Mouse (Mus musculus): ENCODE measurements around the gene Bcr. TPM values are rescaled to one million over a fixed set of nuclear protein-coding genes. Genes with fewer than 3 reads are reported as not detected.
A peak's percentile ranks its signal among the peaks of the same experiment; 100 is the strongest.

The Bcr gene
- polyA plus RNA-seq (2014; fragmentation: Nextera tagmentation; extraction: Ambion mirVana): 11.7 and 13.4 TPM in 2 replicates

DNA sequence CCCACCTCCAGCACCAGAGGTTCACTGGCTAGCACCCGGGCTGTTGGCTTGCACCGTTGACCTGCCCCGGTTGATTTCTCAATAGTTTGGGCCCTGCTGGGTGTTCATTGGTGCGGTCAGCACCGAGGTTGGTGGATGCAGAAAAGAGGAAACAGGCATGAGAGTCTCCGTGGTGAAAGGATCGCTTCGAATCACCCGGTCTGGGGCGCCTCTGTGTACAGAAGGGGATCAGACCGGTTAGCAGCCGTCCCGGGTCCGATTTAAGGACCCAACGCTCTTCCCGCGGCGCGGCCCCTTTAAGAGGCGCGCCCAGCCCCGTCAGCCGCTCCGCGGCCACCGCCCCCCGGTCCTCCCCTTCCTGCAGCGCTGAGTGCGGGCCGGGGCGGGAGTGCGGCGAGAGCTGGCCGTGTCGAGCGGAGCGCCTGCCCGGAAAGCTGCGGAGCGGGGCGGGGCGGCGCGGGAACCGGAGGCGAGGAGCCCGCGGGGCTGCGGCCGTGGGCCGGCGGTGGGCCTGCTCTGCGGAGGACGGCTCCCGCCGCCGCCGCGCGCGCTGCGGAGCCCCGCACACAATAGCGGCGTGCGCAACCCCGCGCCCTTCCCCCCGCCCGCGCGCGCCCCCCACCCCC is at the start of gene Bcr:
Gene Bcr (plus strand): TSS at position 376 of the 626 bp plus-strand sequence.
- peaks cover 23% of the 10 kb centered on the region for H3K4me1 ChIP-seq (replicated peaks; ENCODE audit: control insufficient read depth, insufficient read depth, low read length)
- H3K36me3 ChIP-seq (ENCODE audit: control insufficient read depth, insufficient read depth, low read length): no peaks in the 10 kb centered on the region; the same call in 1 of the 2 replicates
- peak within 1 kb of the TSS; percentile 92 for H3K4me3 ChIP-seq (ENCODE audit: low read depth, low read length)
- H3K27me3 ChIP-seq (ENCODE audit: control insufficient read depth, insufficient read depth, low read length): no peaks in the 10 kb centered on the region
- ATAC-seq (replicated peaks; ENCODE audit: low FRiP score) (peak; percentile 86), DNase-seq (ENCODE audit: low spot score) (peak; percentile 90)
- H3K9ac ChIP-seq (ENCODE audit: low read length): peak within 1 kb of the TSS; percentile 82
- H3K9me3 ChIP-seq (ENCODE audit: control insufficient read depth, low read length): no peaks in the 10 kb centered on the region
- H3K4me2 ChIP-seq (ENCODE audit: low read depth, low read length, severe bottlenecking): peak within 1 kb of the TSS; percentile 81
- WGBS: under 1% methylated on average over 69 of the region's 73 CpGs
- no peak within 1 kb of the TSS for H3K27ac ChIP-seq (ENCODE audit: low read depth, low read length)

DNA sequence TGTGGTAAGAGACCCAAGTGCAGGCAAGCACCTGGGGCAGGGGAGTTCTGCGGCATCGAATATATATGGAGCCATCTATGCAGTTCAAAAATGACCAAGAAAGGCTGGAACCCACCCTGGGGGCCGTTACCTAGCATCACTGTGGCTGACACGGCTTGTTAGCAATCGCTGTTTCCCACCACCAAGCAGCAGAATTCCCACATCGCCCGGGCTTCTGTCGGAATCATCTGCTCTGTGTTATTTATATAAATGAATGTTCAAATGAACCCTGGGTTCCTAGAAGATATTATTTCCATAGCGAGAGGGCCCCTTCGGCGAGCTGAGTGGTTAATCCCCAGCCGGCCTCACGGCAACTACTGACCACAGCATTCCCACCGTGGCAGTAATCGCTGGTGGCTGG is 49.7 kb upstream of the Bcr start:
- no peaks in the 10 kb centered on the region for H3K36me3 ChIP-seq (ENCODE audit: control insufficient read depth, insufficient read depth, low read length)
- no peaks in the 10 kb centered on the region for H3K27me3 ChIP-seq (ENCODE audit: control insufficient read depth, insufficient read depth, low read length)
- H3K4me3 ChIP-seq (ENCODE audit: low read depth, low read length): no peak overlapping the region
- H3K4me1 ChIP-seq (replicated peaks; ENCODE audit: control insufficient read depth, insufficient read depth, low read length): no peaks in the 10 kb centered on the region
- H3K4me2 ChIP-seq (ENCODE audit: low read depth, low read length, severe bottlenecking): no peak overlapping the region
- 91% methylated on average over 15 of the region's 15 CpGs for WGBS
- no peaks in the 10 kb centered on the region for H3K9me3 ChIP-seq (ENCODE audit: control insufficient read depth, low read length)
- H3K27ac ChIP-seq (ENCODE audit: low read depth, low read length): no peak overlapping the region
- DNase-seq (ENCODE audit: low spot score): no peak
- no peak overlapping the region for H3K9ac ChIP-seq (ENCODE audit: low read length)
- ATAC-seq (replicated peaks; ENCODE audit: low FRiP score): no peak

DNA sequence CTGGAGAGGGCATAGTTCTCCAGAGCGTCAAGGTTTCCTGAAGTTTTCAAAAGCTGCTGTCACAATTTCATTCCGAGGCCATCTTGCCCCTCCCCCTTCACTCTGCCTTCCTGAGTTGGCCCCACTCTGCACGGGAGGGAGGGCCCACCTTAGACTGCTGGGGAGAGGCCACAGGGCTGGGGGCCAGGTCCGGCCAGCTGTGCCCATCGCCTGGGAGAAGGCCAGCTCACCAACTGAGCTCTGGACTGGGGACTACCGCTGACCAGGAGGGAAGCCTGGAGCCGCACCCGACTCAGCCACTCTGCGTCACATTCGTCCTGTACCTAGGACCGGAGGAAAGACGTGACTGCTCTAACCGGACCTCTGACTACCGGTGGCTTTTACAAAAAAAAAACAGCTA is 44.9 kb upstream of the Bcr start:
- Histone ChIP-seq H3K9me3 (ENCODE audit: control insufficient read depth, low read length) (no peaks in the 10 kb centered on the region), H3K27ac (ENCODE audit: low read depth, low read length) (no peak overlapping the region), H3K4me2 (ENCODE audit: low read depth, low read length, severe bottlenecking) (no peak overlapping the region), H3K36me3 (ENCODE audit: control insufficient read depth, insufficient read depth, low read length) (no peaks in the 10 kb centered on the region), H3K4me3 (ENCODE audit: low read depth, low read length) (no peak overlapping the region), H3K27me3 (ENCODE audit: control insufficient read depth, insufficient read depth, low read length) (no peaks in the 10 kb centered on the region), H3K4me1 (replicated peaks; ENCODE audit: control insufficient read depth, insufficient read depth, low read length) (no peaks in the 10 kb centered on the region), H3K9ac (ENCODE audit: low read length) (no peak overlapping the region)
- 73% methylated on average over 14 of the region's 14 CpGs for WGBS
- DNase-seq (ENCODE audit: low spot score): no peak
- ATAC-seq (replicated peaks; ENCODE audit: low FRiP score): no peak

DNA sequence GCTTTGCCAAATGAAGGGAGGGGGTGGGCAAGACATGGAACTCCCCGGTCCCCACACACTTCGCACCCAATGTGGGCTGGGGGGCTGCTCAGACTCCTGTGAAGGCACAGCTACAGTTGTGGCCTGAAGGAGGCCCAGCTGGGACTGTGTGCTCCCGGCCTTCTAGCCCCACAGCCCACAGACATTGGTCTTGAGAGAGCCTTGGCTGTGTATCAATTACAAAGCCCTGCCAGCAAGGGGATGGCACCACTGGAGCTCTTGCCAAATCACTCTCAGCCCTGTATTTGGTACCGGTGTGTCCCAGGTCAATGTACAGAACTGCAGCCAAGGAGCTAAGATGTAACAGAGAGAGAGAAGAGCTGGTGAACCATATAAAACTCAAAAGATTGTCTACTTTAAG is 43.9 kb upstream of the Bcr start:
- H3K27ac ChIP-seq (ENCODE audit: low read depth, low read length): no peak overlapping the region
- no peak overlapping the region for H3K4me3 ChIP-seq (ENCODE audit: low read depth, low read length)
- DNase-seq (ENCODE audit: low spot score): no peak
- H3K9ac ChIP-seq (ENCODE audit: low read length): no peak overlapping the region
- no peaks in the 10 kb centered on the region for H3K27me3 ChIP-seq (ENCODE audit: control insufficient read depth, insufficient read depth, low read length)
- no peaks in the 10 kb centered on the region for H3K36me3 ChIP-seq (ENCODE audit: control insufficient read depth, insufficient read depth, low read length)
- H3K9me3 ChIP-seq (ENCODE audit: control insufficient read depth, low read length): no peaks in the 10 kb centered on the region
- H3K4me2 ChIP-seq (ENCODE audit: low read depth, low read length, severe bottlenecking): no peak overlapping the region
- ATAC-seq (replicated peaks; ENCODE audit: low FRiP score): no peak
- H3K4me1 ChIP-seq (replicated peaks; ENCODE audit: control insufficient read depth, insufficient read depth, low read length): no peaks in the 10 kb centered on the region
- 92% methylated on average over 4 of the region's 4 CpGs for WGBS

DNA sequence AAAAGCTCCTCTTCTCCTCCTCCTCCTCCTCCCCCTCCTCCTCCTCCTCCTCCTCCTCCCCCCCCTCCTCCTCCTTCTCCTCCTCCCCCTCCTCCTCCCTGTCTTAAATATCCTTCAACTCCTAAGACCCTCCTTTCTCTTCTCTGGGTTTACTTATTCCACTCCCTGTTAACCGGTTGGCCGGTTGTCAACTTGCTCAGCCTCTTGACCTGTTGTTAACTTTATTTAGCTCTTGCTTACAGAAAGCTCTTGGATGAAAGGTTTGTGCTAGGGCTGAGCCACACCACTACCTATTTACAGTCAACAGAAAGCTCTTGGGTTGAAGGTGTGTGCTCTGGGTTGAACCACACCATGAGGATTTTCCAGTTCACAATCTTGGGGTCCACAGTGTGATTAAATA is 40.1 kb upstream of the Bcr start:
- ATAC-seq (replicated peaks; ENCODE audit: low FRiP score): 0 out of 2 replicates have a peak, but pooled peaks have one; percentile 10
- Histone ChIP-seq H3K9me3 (ENCODE audit: control insufficient read depth, low read length) (no peaks in the 10 kb centered on the region), H3K4me1 (replicated peaks; ENCODE audit: control insufficient read depth, insufficient read depth, low read length) (no peaks in the 10 kb centered on the region), H3K27me3 (ENCODE audit: control insufficient read depth, insufficient read depth, low read length) (no peaks in the 10 kb centered on the region), H3K36me3 (ENCODE audit: control insufficient read depth, insufficient read depth, low read length) (no peaks in the 10 kb centered on the region), H3K4me3 (ENCODE audit: low read depth, low read length) (no peak overlapping the region), H3K4me2 (ENCODE audit: low read depth, low read length, severe bottlenecking) (no peak overlapping the region), H3K27ac (ENCODE audit: low read depth, low read length) (no peak overlapping the region), H3K9ac (ENCODE audit: low read length) (no peak overlapping the region)
- WGBS: 74% methylated on average over 2 of the region's 2 CpGs
- DNase-seq (ENCODE audit: low spot score): no peak

DNA sequence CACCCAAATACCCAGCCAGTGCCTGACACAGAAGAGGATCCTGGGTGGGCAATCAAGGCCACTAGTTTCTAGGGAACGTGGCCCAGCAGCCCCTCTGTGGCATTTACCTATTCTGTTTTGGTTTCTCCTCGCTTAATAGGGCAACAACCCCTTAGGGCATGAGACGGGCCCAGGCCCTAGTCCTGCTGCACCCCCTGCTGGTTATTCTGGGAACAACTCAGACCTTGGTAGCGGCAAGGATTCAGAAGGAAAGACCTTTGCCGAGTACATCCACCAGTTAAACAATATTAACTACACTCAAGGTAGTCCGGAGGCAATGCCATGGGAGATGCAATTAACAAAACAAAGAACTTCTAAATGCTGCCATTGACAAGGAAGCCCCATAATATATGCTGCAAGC is 39.3 kb upstream of the Bcr start:
- WGBS: 17% methylated on average over 6 of the region's 6 CpGs
- H3K9me3 ChIP-seq (ENCODE audit: control insufficient read depth, low read length): no peaks in the 10 kb centered on the region
- H3K9ac ChIP-seq (ENCODE audit: low read length): no peak overlapping the region
- DNase-seq (ENCODE audit: low spot score) (peak; percentile 85), ATAC-seq (replicated peaks; ENCODE audit: low FRiP score) (peak; percentile 59; the same call in 1 of the 2 replicates)
- no peak overlapping the region for H3K27ac ChIP-seq (ENCODE audit: low read depth, low read length)
- no peak overlapping the region for H3K4me2 ChIP-seq (ENCODE audit: low read depth, low read length, severe bottlenecking)
- no peak overlapping the region for H3K4me3 ChIP-seq (ENCODE audit: low read depth, low read length)
- H3K4me1 ChIP-seq (replicated peaks; ENCODE audit: control insufficient read depth, insufficient read depth, low read length): no peaks in the 10 kb centered on the region
- no peaks in the 10 kb centered on the region for H3K36me3 ChIP-seq (ENCODE audit: control insufficient read depth, insufficient read depth, low read length)
- H3K27me3 ChIP-seq (ENCODE audit: control insufficient read depth, insufficient read depth, low read length): no peaks in the 10 kb centered on the region

DNA sequence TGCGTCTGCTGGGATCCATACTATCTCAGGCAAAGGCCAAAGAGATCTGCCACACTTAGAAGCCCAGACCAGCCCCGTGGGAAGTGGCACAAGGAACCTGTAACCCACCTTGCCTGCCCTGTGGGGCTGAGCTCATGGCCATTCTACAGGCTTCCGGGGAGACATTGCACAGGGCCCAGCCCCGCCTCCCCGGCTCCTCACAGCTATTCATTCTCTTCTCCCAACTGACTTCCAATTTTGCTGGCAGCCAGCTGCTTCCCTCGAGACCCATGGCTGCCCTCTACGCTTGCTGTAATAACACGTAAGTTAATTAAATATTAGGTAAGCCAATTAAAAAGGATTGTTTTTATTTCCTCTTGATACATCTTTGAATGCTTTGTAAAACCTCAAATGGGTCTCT is 33.9 kb upstream of the Bcr start:
- H3K9ac ChIP-seq (ENCODE audit: low read length): no peak overlapping the region
- H3K27me3 ChIP-seq (ENCODE audit: control insufficient read depth, insufficient read depth, low read length): no peaks in the 10 kb centered on the region
- DNase-seq (ENCODE audit: low spot score): no peak
- H3K4me1 ChIP-seq (replicated peaks; ENCODE audit: control insufficient read depth, insufficient read depth, low read length): no peaks in the 10 kb centered on the region
- no peak overlapping the region for H3K4me2 ChIP-seq (ENCODE audit: low read depth, low read length, severe bottlenecking)
- no peaks in the 10 kb centered on the region for H3K9me3 ChIP-seq (ENCODE audit: control insufficient read depth, low read length)
- 71% methylated on average over 8 of the region's 8 CpGs for WGBS
- no peak overlapping the region for H3K27ac ChIP-seq (ENCODE audit: low read depth, low read length)
- no peak overlapping the region for H3K4me3 ChIP-seq (ENCODE audit: low read depth, low read length)
- H3K36me3 ChIP-seq (ENCODE audit: control insufficient read depth, insufficient read depth, low read length): no peaks in the 10 kb centered on the region
- no peak for ATAC-seq (replicated peaks; ENCODE audit: low FRiP score)

DNA sequence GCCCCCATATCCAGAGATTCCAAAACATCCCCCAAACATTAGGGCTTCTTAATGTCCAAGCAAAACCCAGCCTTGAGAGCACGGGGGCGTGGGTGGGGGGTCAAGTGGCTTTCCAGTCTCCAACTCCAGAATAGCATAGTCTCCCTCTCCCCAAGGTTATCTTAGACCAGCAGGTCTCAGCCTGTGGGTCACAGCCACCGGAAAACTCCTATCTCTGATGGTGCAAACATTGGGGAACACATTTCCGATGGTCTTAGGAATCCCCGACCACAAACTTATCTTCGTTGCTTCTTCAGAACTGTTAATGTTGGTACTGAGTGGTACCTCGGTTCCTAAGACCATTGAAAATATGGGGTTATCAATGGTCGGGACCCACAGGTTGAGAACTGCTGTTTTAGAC is 31.6 kb upstream of the Bcr start:
- Histone ChIP-seq H3K4me2 (ENCODE audit: low read depth, low read length, severe bottlenecking) (no peak overlapping the region), H3K4me1 (replicated peaks; ENCODE audit: control insufficient read depth, insufficient read depth, low read length) (no peaks in the 10 kb centered on the region; the same call in 1 of the 2 replicates), H3K9ac (ENCODE audit: low read length) (no peak overlapping the region), H3K9me3 (ENCODE audit: control insufficient read depth, low read length) (no peaks in the 10 kb centered on the region), H3K4me3 (ENCODE audit: low read depth, low read length) (no peak overlapping the region), H3K27me3 (ENCODE audit: control insufficient read depth, insufficient read depth, low read length) (no peaks in the 10 kb centered on the region), H3K36me3 (ENCODE audit: control insufficient read depth, insufficient read depth, low read length) (no peaks in the 10 kb centered on the region), H3K27ac (ENCODE audit: low read depth, low read length) (no peak overlapping the region)
- DNase-seq (ENCODE audit: low spot score) (no peak), ATAC-seq (replicated peaks; ENCODE audit: low FRiP score) (no peak)
- 90% methylated on average over 8 of the region's 8 CpGs for WGBS

DNA sequence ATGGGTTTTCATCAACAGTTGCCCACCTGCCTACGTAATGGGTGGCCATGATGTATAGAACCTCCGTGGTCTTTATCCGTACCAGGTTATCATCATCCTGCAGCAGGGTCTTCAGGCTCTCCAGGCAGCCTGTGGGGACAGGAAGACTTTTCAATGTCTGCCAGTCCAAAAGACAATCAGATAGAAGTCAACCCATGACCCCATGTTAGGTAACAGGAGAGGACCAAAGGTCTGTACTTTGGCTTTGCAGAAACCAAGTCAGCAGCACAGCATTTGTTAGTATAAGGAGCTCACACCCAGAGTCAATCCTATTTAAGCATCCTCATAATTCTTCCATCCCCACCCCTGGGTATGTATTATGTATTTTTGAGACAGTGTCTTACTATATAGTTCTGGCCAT is 30.7 kb upstream of the Bcr start:
- H3K4me3 ChIP-seq (ENCODE audit: low read depth, low read length): no peak overlapping the region
- ATAC-seq (replicated peaks; ENCODE audit: low FRiP score) (no peak), DNase-seq (ENCODE audit: low spot score) (no peak)
- 90% methylated on average over 3 of the region's 3 CpGs for WGBS
- no peak overlapping the region for H3K9ac ChIP-seq (ENCODE audit: low read length)
- H3K9me3 ChIP-seq (ENCODE audit: control insufficient read depth, low read length): no peaks in the 10 kb centered on the region
- no peak overlapping the region for H3K27ac ChIP-seq (ENCODE audit: low read depth, low read length)
- no peaks in the 10 kb centered on the region; the same call in 1 of the 2 replicates for H3K4me1 ChIP-seq (replicated peaks; ENCODE audit: control insufficient read depth, insufficient read depth, low read length)
- H3K4me2 ChIP-seq (ENCODE audit: low read depth, low read length, severe bottlenecking): no peak overlapping the region
- no peaks in the 10 kb centered on the region for H3K27me3 ChIP-seq (ENCODE audit: control insufficient read depth, insufficient read depth, low read length)
- H3K36me3 ChIP-seq (ENCODE audit: control insufficient read depth, insufficient read depth, low read length): no peaks in the 10 kb centered on the region

All from forebrain, embryonic 11.5 days (tissue).